Mouse (Mus musculus) cerebellum, adult 11 months (tissue): ENCODE measurements around the gene Gm10271.
A peak's percentile ranks its signal among the peaks of the same experiment; 100 is the strongest.

Experiments used
- DNase-seq: peaks from one replicate; pipeline ENCODE4 v3.0.0; 2022

Gene Gm10271

GRCm38 (mm10) chr10:116977858-116978257 is 5.4 kb upstream of the Gm10271 start:
- DNase-seq, result no peak

- DNase-seq, result no peak
Measured at GRCm38 (mm10) chr10:116977455-116977854, 5.0 kb upstream of the Gm10271 start.

GRCm38 (mm10) chr10:116968741-116969140 is 3.7 kb downstream of the Gm10271 start:
- no peak for DNase-seq

- no peak for DNase-seq
Measured at GRCm38 (mm10) chr10:116966065-116966464, 6.3 kb downstream of the Gm10271 start.

GRCm38 (mm10) chr10:116965297-116965696 is 7.1 kb downstream of the Gm10271 start:
- no peak for DNase-seq

- no peak for DNase-seq
Measured at GRCm38 (mm10) chr10:116964571-116964970, 7.8 kb downstream of the Gm10271 start.

- DNase-seq, result no peak
Measured at GRCm38 (mm10) chr10:116964084-116964483, 8.3 kb downstream of the Gm10271 start.

GRCm38 (mm10) chr10:116962803-116963202 is 9.6 kb downstream of the Gm10271 start:
- DNase-seq, result no peak

GRCm38 (mm10) chr10:116962152-116962551 is 10.3 kb downstream of the Gm10271 start:
- DNase-seq, result no peak

- no peak for DNase-seq
Measured at GRCm38 (mm10) chr10:116957867-116958551, 14.4 kb downstream of the Gm10271 start.

GRCm38 (mm10) chr10:116956483-116957158 is 15.8 kb downstream of the Gm10271 start:
- DNase-seq, result no peak

GRCm38 (mm10) chr10:116955191-116955590 is 17.2 kb downstream of the Gm10271 start:
- no peak for DNase-seq

- no peak for DNase-seq
Measured at GRCm38 (mm10) chr10:116950886-116951285, 21.5 kb downstream of the Gm10271 start.

- DNase-seq, result peak; percentile 91
Measured at GRCm38 (mm10) chr10:116950009-116950769, 22.2 kb downstream of the Gm10271 start, which contains the start of gene Rab3ip. TSS of gene Rab3ip (minus strand) at chr10:116950769.

GRCm38 (mm10) chr10:116949111-116950008 is 23.0 kb downstream of the Gm10271 start:
- no peak for DNase-seq

- DNase-seq, result no peak
Measured at GRCm38 (mm10) chr10:116948414-116948813, 24.0 kb downstream of the Gm10271 start.

GRCm38 (mm10) chr10:116944940-116945339 is 27.5 kb downstream of the Gm10271 start:
- no peak for DNase-seq

GRCm38 (mm10) chr10:116944144-116944543 is 28.3 kb downstream of the Gm10271 start:
- no peak for DNase-seq

- no peak for DNase-seq
Measured at GRCm38 (mm10) chr10:116943025-116943424, 29.4 kb downstream of the Gm10271 start.

GRCm38 (mm10) chr10:116935028-116935427 is 37.4 kb downstream of the Gm10271 start:
- no peak for DNase-seq

- no peak for DNase-seq
Measured at GRCm38 (mm10) chr10:116933794-116934193, 38.6 kb downstream of the Gm10271 start.

GRCm38 (mm10) chr10:116932418-116932817 is 40.0 kb downstream of the Gm10271 start:
- no peak for DNase-seq
